Mouse (Mus musculus) 3T3-L1 (cell line): ENCODE data around the gene Dnlz.
A peak's percentile ranks its signal among the peaks of the same experiment; 100 is the strongest.

Experiments used
- DNase-seq: peaks from one replicate; pipeline ENCODE4 v3.0.0-alpha.2; 2015; ENCODE audit warnings: low read depth, low spot score

The Dnlz gene

GRCm38 (mm10) chr2:26357484-26357883 lies 5.6 kb upstream of the Dnlz start:
- DNase-seq, result no peak

GRCm38 (mm10) chr2:26356678-26357077 lies 4.8 kb upstream of the Dnlz start:
- DNase-seq, result no peak

- DNase-seq, result no peak
Observed at GRCm38 (mm10) chr2:26356231-26356630, 4.3 kb upstream of the Dnlz start.

- no peak for DNase-seq
Observed at GRCm38 (mm10) chr2:26354401-26354800, 2.5 kb upstream of the Dnlz start.

GRCm38 (mm10) chr2:26353066-26353980 lies 1.4 kb upstream of the Dnlz start:
- no peak for DNase-seq

GRCm38 (mm10) chr2:26352291-26352910 lies 491 bp upstream of the Dnlz start:
- no peak for DNase-seq

- peak; percentile 19 for DNase-seq
Observed at GRCm38 (mm10) chr2:26348241-26348640, 3.7 kb downstream of the Dnlz start.

- no peak for DNase-seq
Observed at GRCm38 (mm10) chr2:26342609-26343490, 9.1 kb downstream of the Dnlz start.

- DNase-seq, result no peak
Observed at GRCm38 (mm10) chr2:26342044-26342443, 9.9 kb downstream of the Dnlz start.

GRCm38 (mm10) chr2:26341510-26341981 lies 10.4 kb downstream of the Dnlz start:
- no peak for DNase-seq

- DNase-seq, result no peak
Observed at GRCm38 (mm10) chr2:26339204-26339551, 12.7 kb downstream of the Dnlz start.

GRCm38 (mm10) chr2:26338302-26339203 lies 13.4 kb downstream of the Dnlz start:
- DNase-seq, result no peak

GRCm38 (mm10) chr2:26330702-26331101 lies 21.2 kb downstream of the Dnlz start:
- no peak for DNase-seq

- no peak for DNase-seq
Observed at GRCm38 (mm10) chr2:26330056-26330468, 21.8 kb downstream of the Dnlz start.

GRCm38 (mm10) chr2:26329402-26329801 lies 22.5 kb downstream of the Dnlz start:
- no peak for DNase-seq

GRCm38 (mm10) chr2:26327852-26328251 lies 24.1 kb downstream of the Dnlz start:
- peak; percentile 58 for DNase-seq

- peak; percentile 85 for DNase-seq
Observed at GRCm38 (mm10) chr2:26325386-26326181, 26.3 kb downstream of the Dnlz start.

- DNase-seq, result peak; percentile 57
Observed at GRCm38 (mm10) chr2:26324917-26325316, 27.0 kb downstream of the Dnlz start.

GRCm38 (mm10) chr2:26323589-26324325 lies 28.2 kb downstream of the Dnlz start:
- DNase-seq, result no peak
